Mouse (Mus musculus) midbrain, embryonic 15.5 days (tissue): ENCODE data around the gene Trp53i13. TPM values are rescaled to one million over a fixed set of nuclear protein-coding genes. Genes with fewer than 3 reads are reported as not detected.
A peak's percentile ranks its signal among the peaks of the same experiment; 100 is the strongest.

Experiments used
- ATAC-seq: fragments of 200-750 bp; cut with Nextera tagmentation; replicated peaks from 2 replicates; pipeline ENCODE4 v1.8.0; 2017; ENCODE audit warnings: moderate TSS enrichment
- H3K27ac ChIP-seq: fragments of 300-500 bp; sonication (generic); 2 replicates; pipeline ENCODE4 v1.5.1; 2015; ENCODE audit warnings: mild to moderate bottlenecking, inconsistent platforms
- H3K27me3 ChIP-seq: fragments of 300-500 bp; sonication (generic); replicated peaks from 2 replicates; pipeline ENCODE4 v1.6.1; 2015; ENCODE audit warnings: inconsistent platforms
- H3K36me3 ChIP-seq: fragments of 300-500 bp; sonication (generic); replicated peaks from 2 replicates; pipeline ENCODE4 v1.6.1; 2015; ENCODE audit warnings: inconsistent platforms
- H3K4me1 ChIP-seq: fragments of 300-500 bp; sonication (generic); 2 replicates; pipeline ENCODE4 v1.6.1; 2015; ENCODE audit warnings: inconsistent platforms
- H3K4me2 ChIP-seq: fragments of 300-500 bp; sonication (generic); 2 replicates; pipeline ENCODE4 v1.6.1; 2015; ENCODE audit warnings: inconsistent platforms, mild to moderate bottlenecking, moderate library complexity
- H3K4me3 ChIP-seq: fragments of 300-500 bp; sonication (generic); 2 replicates; pipeline ENCODE4 v1.5.1; 2015; ENCODE audit warnings: mild to moderate bottlenecking, inconsistent platforms
- H3K9ac ChIP-seq: fragments of 300-500 bp; sonication (generic); 2 replicates; pipeline ENCODE4 v1.6.1; 2015; ENCODE audit warnings: mild to moderate bottlenecking, inconsistent platforms
- H3K9me3 ChIP-seq: fragments of 300-500 bp; sonication (generic); 2 replicates; pipeline ENCODE4 v1.6.1; 2016; ENCODE audit warnings: inconsistent platforms
- WGBS: fragments of 180-500 bp; shearing (Covaris S2); methylation state at CpG from one replicate; pipeline ENCODE4 v1.1.7; 2015; ENCODE audit warnings: mixed read lengths; 5-methylcytosine and 5-hydroxymethylcytosine counted together
- polyA plus RNA-seq: library from polyadenylated mRNA; unstranded; fragments of >200 nt; fragmentation: Nextera tagmentation; extraction: Ambion mirVana; gene quantifications from 2 replicates; pipeline ENCODE4 v1.2.1, GENCODE M21; 2015

Gene Trp53i13
- polyA plus RNA-seq, 1 experiment from 2014 or later, result 12.7 TPM

GRCm38 (mm10) chr11:77516553-77517425 is 1.0 kb upstream of the Trp53i13 start:
- no peaks in the 10 kb centered on the region for H3K36me3 ChIP-seq
- H3K4me3 ChIP-seq, result no peak overlapping the region
- no peak overlapping the region for H3K27ac ChIP-seq
- no peak overlapping the region for H3K9ac ChIP-seq
- WGBS, result 55% methylated on average over 5 of the region's 5 CpGs
- H3K27me3 ChIP-seq, result peaks cover 18% of the 10 kb centered on the region
- no peaks in the 10 kb centered on the region for H3K9me3 ChIP-seq
- no peak overlapping the region for H3K4me2 ChIP-seq
- no peak for ATAC-seq
- peaks cover 42% of the 10 kb centered on the region for H3K4me1 ChIP-seq

- Histone ChIP-seq H3K4me2 (peak within 1 kb of the TSS; percentile 90), H3K4me1 (peaks cover 42% of the 10 kb centered on the region), H3K36me3 (no peaks in the 10 kb centered on the region), H3K27me3 (peaks cover 18% of the 10 kb centered on the region), H3K27ac (no peak within 1 kb of the TSS), H3K4me3 (peak within 1 kb of the TSS; percentile 45), H3K9me3 (no peaks in the 10 kb centered on the region), H3K9ac (peak within 1 kb of the TSS; percentile 27)
- ATAC-seq, result peak; percentile 60
- WGBS, result under 1% methylated on average over 72 of the region's 72 CpGs
Measured at GRCm38 (mm10) chr11:77514832-77515636, 746 bp downstream of the Trp53i13 start, which contains the start of gene Abhd15. Abhd15 (plus strand) TSS chr11:77515121.

- no peaks in the 10 kb centered on the region for H3K9me3 ChIP-seq
- H3K9ac ChIP-seq, result peak overlapping the region; percentile 27; the same call in 1 of the 2 replicates
- peaks cover 42% of the 10 kb centered on the region for H3K4me1 ChIP-seq
Measured at GRCm38 (mm10) chr11:77514281-77514831, 1.4 kb downstream of the Trp53i13 start.

GRCm38 (mm10) chr11:77513811-77514170 is 2.0 kb downstream of the Trp53i13 start:
- WGBS, result 6% methylated on average over 10 of the region's 10 CpGs
- Histone ChIP-seq H3K4me2 (peak overlapping the region; percentile 92), H3K9me3 (no peaks in the 10 kb centered on the region), H3K9ac (no peak overlapping the region), H3K36me3 (no peaks in the 10 kb centered on the region), H3K4me1 (peaks cover 42% of the 10 kb centered on the region), H3K4me3 (peak overlapping the region; percentile 54), H3K27ac (no peak overlapping the region), H3K27me3 (peaks cover 18% of the 10 kb centered on the region)
- ATAC-seq, result no peak

More at GRCm38 (mm10) chr11:77514281-77514831, 1.4 kb downstream of the Trp53i13 start:
- H3K4me2 ChIP-seq, result peak overlapping the region; percentile 90
- peak overlapping the region; percentile 45 for H3K4me3 ChIP-seq
- no peak overlapping the region for H3K27ac ChIP-seq
- 5% methylated on average over 19 of the region's 19 CpGs for WGBS
- H3K27me3 ChIP-seq, result peaks cover 18% of the 10 kb centered on the region
- no peak for ATAC-seq
- H3K36me3 ChIP-seq, result no peaks in the 10 kb centered on the region

- Histone ChIP-seq H3K4me3 (peak overlapping the region; percentile 54), H3K4me2 (peak overlapping the region; percentile 92), H3K9ac (peak overlapping the region; percentile 51), H3K4me1 (peaks cover 47% of the 10 kb centered on the region), H3K27ac (no peak overlapping the region), H3K27me3 (peaks cover 18% of the 10 kb centered on the region), H3K9me3 (no peaks in the 10 kb centered on the region), H3K36me3 (no peaks in the 10 kb centered on the region)
- ATAC-seq, result peak; percentile 57
- under 1% methylated on average over 50 of the region's 84 CpGs for WGBS
Measured at GRCm38 (mm10) chr11:77512891-77513810, 2.6 kb downstream of the Trp53i13 start.

- 68% methylated on average over 5 of the region's 5 CpGs for WGBS
- no peak overlapping the region for H3K9ac ChIP-seq
- peaks cover 14% of the 10 kb centered on the region for H3K27me3 ChIP-seq
- peaks cover 44% of the 10 kb centered on the region for H3K4me1 ChIP-seq
- H3K9me3 ChIP-seq, result no peaks in the 10 kb centered on the region
- no peak overlapping the region for H3K4me3 ChIP-seq
- H3K27ac ChIP-seq, result no peak overlapping the region
- peaks cover 8% of the 10 kb centered on the region for H3K36me3 ChIP-seq
- ATAC-seq, result no peak
- no peak overlapping the region for H3K4me2 ChIP-seq
Measured at GRCm38 (mm10) chr11:77511336-77511735, 4.4 kb downstream of the Trp53i13 start.

- Histone ChIP-seq H3K4me2 (peak overlapping the region; percentile 51), H3K27ac (no peak overlapping the region), H3K4me3 (peak overlapping the region; percentile 29), H3K36me3 (peaks cover 38% of the 10 kb centered on the region), H3K9me3 (no peaks in the 10 kb centered on the region), H3K4me1 (peaks cover 15% of the 10 kb centered on the region), H3K27me3 (no peaks in the 10 kb centered on the region), H3K9ac (peak overlapping the region; percentile 38; the same call in 1 of the 2 replicates)
- ATAC-seq, result peak; percentile 38; the same call in 1 of the 2 replicates
- WGBS, result 22% methylated on average over 49 of the region's 49 CpGs
Measured at GRCm38 (mm10) chr11:77508068-77509021, 7.4 kb downstream of the Trp53i13 start.

- Histone ChIP-seq H3K4me2 (no peak overlapping the region), H3K9me3 (no peaks in the 10 kb centered on the region), H3K4me1 (peaks cover 13% of the 10 kb centered on the region), H3K36me3 (peaks cover 46% of the 10 kb centered on the region), H3K4me3 (no peak overlapping the region), H3K27ac (no peak overlapping the region), H3K9ac (no peak overlapping the region), H3K27me3 (no peaks in the 10 kb centered on the region)
- ATAC-seq, result peak; percentile 15; the same call in 1 of the 2 replicates
- 73% methylated on average over 4 of the region's 4 CpGs for WGBS
Measured at GRCm38 (mm10) chr11:77507426-77507825, 8.4 kb downstream of the Trp53i13 start.

GRCm38 (mm10) chr11:77506941-77507340 is 8.8 kb downstream of the Trp53i13 start:
- ATAC-seq, result no peak
- Histone ChIP-seq H3K4me1 (peaks cover 10% of the 10 kb centered on the region), H3K27ac (no peak overlapping the region), H3K9ac (no peak overlapping the region), H3K4me3 (no peak overlapping the region), H3K27me3 (no peaks in the 10 kb centered on the region), H3K9me3 (no peaks in the 10 kb centered on the region), H3K36me3 (peaks cover 46% of the 10 kb centered on the region), H3K4me2 (no peak overlapping the region)
- WGBS, result 87% methylated on average over 6 of the region's 6 CpGs

GRCm38 (mm10) chr11:77506273-77506672 is 9.5 kb downstream of the Trp53i13 start:
- Histone ChIP-seq H3K9ac (no peak overlapping the region), H3K36me3 (peaks cover 46% of the 10 kb centered on the region), H3K4me2 (no peak overlapping the region), H3K9me3 (no peaks in the 10 kb centered on the region), H3K27me3 (no peaks in the 10 kb centered on the region), H3K4me3 (no peak overlapping the region), H3K27ac (no peak overlapping the region), H3K4me1 (peaks cover 11% of the 10 kb centered on the region)
- no peak for ATAC-seq
- WGBS, result 84% methylated on average over 14 of the region's 14 CpGs
